Mouse (Mus musculus) hematopoietic stem cell, adult 5-6 weeks (primary cell): ENCODE results near the gene Col8a2. TPM values are rescaled to one million over a fixed set of nuclear protein-coding genes. Genes with fewer than 3 reads are reported as not detected.
A peak's percentile ranks its signal among the peaks of the same experiment; 100 is the strongest.

ENCODE experiments used
- ATAC-seq, 2 experiments: fragments of 125-278 bp in 1 of 2; replicated peaks in 1 of 2; 2 replicates each; pipeline ENCODE4 v1.8.0; 2016 to 2017; ENCODE audit warnings: inconsistent platforms in 2 of 2, mild to moderate bottlenecking in 2 of 2, moderate number of reproducible peaks in 2 of 2, low read depth in 1 of 2, moderate TSS enrichment in 1 of 2; ENCODE audit not compliant: low FRiP score in 2 of 2, poor library complexity in 2 of 2, severe bottlenecking in 2 of 2, insufficient read depth in 1 of 2, low TSS enrichment in 1 of 2
- total RNA-seq: library from RNA; stranded (forward); fragments of 172-1452, 232-1000 nt; gene quantifications from 2 replicates; pipeline ENCODE4 v1.2.3, GENCODE M21; 2017

Col8a2 gene
- total RNA-seq, 1 experiment from 2014 or later = not detected

- no peak for ATAC-seq
Observed at GRCm38 (mm10) chr4:126287302-126287995, 856 bp downstream of the Col8a2 start.

GRCm38 (mm10) chr4:126288085-126288666, 1.6 kb downstream of the Col8a2 start:
- ATAC-seq = peak; percentile 8 to 54; a peak in 2 of 4 replicates

- no peak for ATAC-seq
Observed at GRCm38 (mm10) chr4:126290314-126290713, 3.7 kb downstream of the Col8a2 start.

- no peak for ATAC-seq
Observed at GRCm38 (mm10) chr4:126291196-126291595, 4.6 kb downstream of the Col8a2 start.

GRCm38 (mm10) chr4:126295152-126295551, 8.6 kb downstream of the Col8a2 start:
- ATAC-seq = no peak

GRCm38 (mm10) chr4:126295937-126296336, 9.3 kb downstream of the Col8a2 start:
- ATAC-seq = no peak

GRCm38 (mm10) chr4:126296617-126297101, 10.1 kb downstream of the Col8a2 start:
- ATAC-seq = peak; percentile 25 to 35; a peak in 3 of 4 replicates

- peak in 1 of 2 experiments; percentile 25; a peak in 1 of 4 replicates for ATAC-seq
Observed at GRCm38 (mm10) chr4:126300916-126301583, 14.5 kb downstream of the Col8a2 start.

- no peak; a peak in 2 of 4 replicates for ATAC-seq
Observed at GRCm38 (mm10) chr4:126301584-126302309, 15.2 kb downstream of the Col8a2 start.

GRCm38 (mm10) chr4:126303877-126304276, 17.3 kb downstream of the Col8a2 start:
- ATAC-seq = no peak

- ATAC-seq = no peak
Observed at GRCm38 (mm10) chr4:126305428-126305827, 18.8 kb downstream of the Col8a2 start.

GRCm38 (mm10) chr4:126306058-126306457, 19.5 kb downstream of the Col8a2 start:
- ATAC-seq = no peak

GRCm38 (mm10) chr4:126306827-126307226, 20.2 kb downstream of the Col8a2 start:
- no peak for ATAC-seq

GRCm38 (mm10) chr4:126309211-126309921, 22.8 kb downstream of the Col8a2 start:
- peak; percentile 23 to 43; a peak in 2 of 4 replicates for ATAC-seq

GRCm38 (mm10) chr4:126309922-126310309, 23.3 kb downstream of the Col8a2 start:
- peak; percentile 77 to 78 for ATAC-seq

- ATAC-seq = no peak
Observed at GRCm38 (mm10) chr4:126310344-126310743, 23.8 kb downstream of the Col8a2 start.

- no peak for ATAC-seq
Observed at GRCm38 (mm10) chr4:126311566-126312200, 25.1 kb downstream of the Col8a2 start.
